Mouse (Mus musculus): ENCODE data around the gene Rassf7.

GRCm38 (mm10) chr7:141265739-141266561 is 50.3 kb downstream of the Rassf7 start, which contains the start of gene Irf7:
- TF ChIP-seq SIN3A (IDR thresholded peaks at IDR 0.05; ENCODE audit: low read length), result 0 out of 2 replicates have a peak, but pooled peaks have one; percentile 53
- no peak for TF ChIP-seq ZC3H11A (IDR thresholded peaks at IDR 0.05; ENCODE audit: low read depth, low read length)
- TF ChIP-seq MEF2A (IDR thresholded peaks at IDR 0.05; ENCODE audit: extremely low read depth, insufficient replicate concordance, low read depth, low read length, poor library complexity, severe bottlenecking), result no peak
- no peak for TF ChIP-seq MAFK (IDR thresholded peaks at IDR 0.05; ENCODE audit: borderline replicate concordance, low read depth, low read length)
- TF ChIP-seq POLR2A (IDR thresholded peaks at IDR 0.05; ENCODE audit: control insufficient read depth in 1 of 2, insufficient read depth in 1 of 2, low read depth in 1 of 2, low read length in 2 of 2, poor library complexity in 1 of 2), result peak in 1 of 2 experiments; percentile 44; a peak in 1 of 4 replicates
- no peak for TF ChIP-seq CTCF (IDR thresholded peaks at IDR 0.05 in 2 of 3, conservative IDR thresholded peaks at IDR 0.05 in 1 of 3; ENCODE audit: control insufficient read depth in 1 of 3, insufficient read depth in 1 of 3, low read depth in 2 of 3, low read length in 3 of 3, poor library complexity in 1 of 3, severe bottlenecking in 1 of 3)
- TF ChIP-seq CHD2 (IDR thresholded peaks at IDR 0.05; ENCODE audit: low read length), result no peak
- TF ChIP-seq HCFC1 (IDR thresholded peaks at IDR 0.05; ENCODE audit: low read depth, low read length), result 0 out of 2 replicates have a peak, but pooled peaks have one; percentile 33
